Mouse (Mus musculus) cortical plate, adult 2 months (tissue): ENCODE data around the gene Lin52.

Source experiments
- CTCF ChIP-seq: fragments of 200-500 bp; IDR thresholded peaks from 2 replicates; pipeline ENCODE4 v1.5.1; 2011; ENCODE audit warnings: mild to moderate bottlenecking, control low read depth, low read length; ENCODE audit not compliant: insufficient read depth; ENCODE audit errors: extremely low read depth
- POLR2A ChIP-seq: fragments of 200-500 bp; IDR thresholded peaks from 2 replicates; pipeline ENCODE4 v1.6.1; 2011; ENCODE audit warnings: mild to moderate bottlenecking, low read length, control low read depth; ENCODE audit not compliant: insufficient read depth; ENCODE audit errors: extremely low read depth

- TF ChIP-seq CTCF (no peak), POLR2A (no peak)
Measured at GRCm38 (mm10) chr12:84447386-84447785, 3.8 kb upstream of the Lin52 start.
